Mouse (Mus musculus) left cerebral cortex, adult 9 months (tissue): ENCODE data around the gene Iqsec1.

Experiments
- DNase-seq, 2 experiments: peaks; one replicate each; pipeline ENCODE4 v3.0.0; 2022; ENCODE audit warnings: low spot score in 2 of 2

Iqsec1 gene

DNA sequence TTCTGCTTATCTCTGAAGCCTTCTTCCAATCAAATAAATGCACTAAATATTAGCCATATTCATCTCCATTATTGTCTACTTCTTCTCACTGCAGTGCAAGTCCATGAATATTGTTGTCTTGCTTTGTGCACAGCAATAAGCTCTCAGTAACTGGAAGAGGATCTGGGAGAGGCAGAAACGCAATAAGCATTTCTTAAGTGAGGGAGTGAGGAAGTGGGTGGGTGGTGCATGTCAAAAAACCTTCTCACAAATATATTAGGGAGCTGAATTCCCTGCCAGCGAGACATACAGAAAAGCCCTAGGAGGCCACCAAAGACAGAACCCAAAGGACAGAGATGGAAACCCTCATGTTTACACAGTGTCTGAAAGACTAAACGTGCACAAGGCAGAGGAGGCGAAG, 35.1 kb downstream of the Iqsec1 start:
- peak in 1 of 2 experiments; percentile 21 for DNase-seq

DNA sequence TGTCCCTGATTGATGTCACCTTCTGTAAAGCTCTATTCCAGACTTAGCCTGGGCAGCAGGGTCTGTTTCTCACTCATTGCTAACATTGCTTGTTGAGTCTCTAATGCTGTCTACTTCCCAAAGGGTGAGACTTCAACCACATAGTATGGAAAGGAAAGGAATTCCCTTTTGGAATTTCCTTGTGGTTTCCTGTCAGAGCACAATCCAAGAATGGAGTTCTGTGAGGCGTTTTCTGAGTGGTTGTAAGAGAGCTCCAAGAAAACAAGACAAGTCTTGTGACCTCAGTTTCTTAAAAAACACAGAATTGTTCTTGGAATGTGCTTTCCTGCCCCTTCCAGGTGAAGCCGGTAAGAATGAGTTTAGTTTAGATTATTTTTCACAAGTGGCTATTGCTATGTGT, 37.5 kb downstream of the Iqsec1 start:
- DNase-seq = no peak

- no peak for DNase-seq
Measured at GRCm38 (mm10) chr6:90948097-90948496, 40.4 kb downstream of the Iqsec1 start.

DNA sequence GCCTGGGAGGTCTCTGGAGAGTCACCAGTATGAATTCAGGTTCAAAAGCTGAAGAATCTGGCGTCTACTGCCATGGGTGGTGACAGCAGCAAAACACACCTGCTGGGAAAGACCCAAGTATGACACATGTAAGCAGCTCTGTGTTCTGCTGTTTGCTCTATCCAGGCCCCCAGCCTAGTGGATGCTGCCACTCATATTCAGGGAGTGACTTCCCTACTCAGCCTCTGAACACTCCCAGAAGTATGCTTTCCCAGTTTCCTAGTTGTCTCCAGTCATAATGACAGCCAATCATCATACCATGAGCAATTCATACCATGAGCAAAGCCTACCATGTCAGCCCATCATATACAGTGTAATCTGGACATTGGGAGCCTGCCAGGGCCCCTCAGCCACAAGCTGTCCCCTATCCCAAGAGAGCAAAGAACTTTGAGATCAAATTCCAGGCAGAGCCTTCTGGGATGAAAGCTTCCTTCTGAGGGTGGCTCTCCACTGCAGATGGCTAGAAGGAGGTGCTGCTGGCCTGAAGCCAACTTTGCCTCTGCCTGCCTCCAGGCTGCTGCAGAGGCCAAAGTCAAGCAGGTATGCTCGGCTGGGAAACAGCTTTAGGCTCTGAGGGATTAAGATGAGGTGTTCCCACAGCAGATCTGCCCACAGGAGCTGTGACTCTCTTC, 42.8 kb downstream of the Iqsec1 start:
- peak; percentile 51 to 85 for DNase-seq

DNA sequence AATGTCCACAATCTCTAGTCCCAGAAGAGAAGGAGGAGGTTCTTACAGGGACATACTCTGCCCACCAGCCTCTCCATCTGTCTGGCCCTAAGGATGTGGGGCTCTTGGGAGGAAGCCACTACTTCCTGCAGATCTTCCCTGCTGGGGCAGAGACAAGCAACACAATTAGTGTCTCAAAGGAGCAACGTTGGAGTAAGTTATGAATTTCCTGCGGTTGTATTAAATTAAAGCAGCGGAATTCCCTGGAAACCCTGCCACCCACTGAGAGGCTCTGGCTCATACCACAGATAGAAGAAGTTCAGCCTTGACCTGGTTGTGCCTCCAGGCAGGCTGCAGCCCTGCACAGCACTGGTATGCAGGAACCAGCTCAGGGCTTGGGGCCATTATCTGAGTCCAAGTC, 47.2 kb downstream of the Iqsec1 start:
- no peak for DNase-seq

GRCm38 (mm10) chr6:90933656-90934055, 54.8 kb downstream of the Iqsec1 start:
- DNase-seq = no peak

GRCm38 (mm10) chr6:90928806-90929205, 59.7 kb downstream of the Iqsec1 start:
- no peak for DNase-seq

DNA sequence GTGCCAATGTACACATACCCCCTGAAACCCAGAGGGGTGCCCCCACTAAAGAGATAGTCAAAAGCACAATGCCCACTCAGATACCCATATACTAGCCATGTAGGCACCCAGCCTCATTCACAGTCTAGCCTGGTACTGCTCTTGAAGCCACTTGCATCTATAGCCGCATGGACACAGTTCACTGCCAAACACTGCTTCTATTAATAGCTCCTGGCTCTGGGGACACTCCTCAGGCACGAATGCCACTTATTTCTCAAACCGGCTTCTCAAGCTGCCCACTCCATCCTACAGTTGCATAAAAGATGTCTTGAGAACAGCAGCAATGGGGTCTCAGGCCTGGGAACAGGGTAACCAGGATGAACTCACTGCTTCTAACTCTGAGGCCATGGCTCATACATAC, 63.0 kb downstream of the Iqsec1 start:
- peak in 1 of 2 experiments; percentile 50 for DNase-seq

DNA sequence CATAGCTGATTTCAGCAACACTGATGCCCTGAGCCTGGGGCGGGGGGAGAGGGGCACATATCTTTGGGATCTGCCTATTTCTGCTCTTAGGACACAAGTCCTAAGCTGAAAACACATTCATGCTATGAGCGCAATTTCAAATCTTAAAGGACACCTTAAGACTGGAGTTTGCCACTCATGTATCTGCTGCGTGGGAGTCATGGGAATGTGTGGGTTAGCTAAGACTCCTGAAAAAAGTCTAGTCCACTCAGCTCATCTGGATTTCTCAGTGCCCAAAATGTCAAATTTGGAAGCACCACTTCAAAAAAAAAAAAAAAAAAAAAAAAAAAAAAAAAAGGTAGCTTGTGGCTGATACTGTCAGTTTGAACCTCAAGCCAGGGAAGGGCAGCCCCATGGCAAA, 63.7 kb downstream of the Iqsec1 start:
- peak in 1 of 2 experiments; percentile 30 for DNase-seq

- no peak for DNase-seq
Measured at GRCm38 (mm10) chr6:90924379-90924778, 64.1 kb downstream of the Iqsec1 start.

- no peak for DNase-seq
Measured at GRCm38 (mm10) chr6:90921259-90921946, 67.1 kb downstream of the Iqsec1 start.

- no peak for DNase-seq
Measured at GRCm38 (mm10) chr6:90920510-90921220, 67.8 kb downstream of the Iqsec1 start.

- no peak for DNase-seq
Measured at GRCm38 (mm10) chr6:90919636-90920420, 68.7 kb downstream of the Iqsec1 start.

- no peak for DNase-seq
Measured at GRCm38 (mm10) chr6:90915585-90915984, 72.9 kb downstream of the Iqsec1 start.

GRCm38 (mm10) chr6:90913771-90914170, 74.7 kb downstream of the Iqsec1 start:
- peak; percentile 37 to 40 for DNase-seq

GRCm38 (mm10) chr6:90912768-90913167, 75.7 kb downstream of the Iqsec1 start:
- no peak for DNase-seq

- no peak for DNase-seq
Measured at GRCm38 (mm10) chr6:90904143-90904542, 84.3 kb downstream of the Iqsec1 start.

- no peak for DNase-seq
Measured at GRCm38 (mm10) chr6:90900302-90900701, 88.2 kb downstream of the Iqsec1 start.

DNA sequence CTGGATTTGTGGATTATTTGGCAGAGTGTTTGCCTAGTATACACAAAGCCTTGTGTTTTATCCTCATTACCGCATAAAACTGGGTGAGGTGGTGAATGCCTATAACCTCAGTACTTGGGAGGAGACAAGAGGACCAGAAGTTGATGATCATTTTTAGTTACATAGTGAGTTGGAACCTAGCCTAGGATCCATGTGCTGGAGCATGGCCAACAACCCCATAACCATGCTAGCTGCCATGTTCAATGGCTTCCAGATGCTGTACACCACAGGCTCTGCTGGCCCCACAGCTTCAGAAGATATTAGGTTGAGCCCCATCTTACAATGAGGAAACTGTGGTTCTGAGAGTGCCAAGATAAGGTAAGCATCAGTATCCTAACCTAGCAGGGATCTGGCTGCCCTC, 89.2 kb downstream of the Iqsec1 start:
- DNase-seq = no peak

DNA sequence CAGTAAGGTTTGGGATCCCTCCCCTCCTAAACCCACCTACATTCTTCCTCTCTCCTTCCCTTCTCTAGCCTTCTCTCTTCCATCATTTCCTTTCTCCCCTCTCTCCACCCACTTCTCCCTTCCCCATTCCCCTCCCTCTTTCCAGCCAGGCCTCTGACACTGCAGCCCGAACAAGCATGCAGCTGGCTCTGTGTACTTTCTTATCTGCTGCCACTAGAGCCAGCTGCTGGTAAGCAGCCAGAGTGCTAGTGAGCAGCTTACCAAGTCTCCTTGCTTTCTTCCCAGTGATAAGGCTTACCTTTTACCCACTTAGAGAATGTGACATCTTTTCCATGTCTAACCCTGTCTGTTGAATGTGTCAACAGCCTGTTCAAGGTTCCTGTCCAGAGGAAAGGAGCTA, 90.4 kb downstream of the Iqsec1 start:
- no peak for DNase-seq

- no peak for DNase-seq
Measured at GRCm38 (mm10) chr6:90892401-90892800, 96.1 kb downstream of the Iqsec1 start.
